Mouse (Mus musculus) midbrain, embryonic 16.5 days (tissue): ENCODE data around the gene Ypel2. TPM values are rescaled to one million over a fixed set of nuclear protein-coding genes. Genes with fewer than 3 reads are reported as not detected.

Experiments
- ATAC-seq: fragments of 200-750 bp; cut with Nextera tagmentation; 2 replicates; pipeline ENCODE4 v1.8.0; 2017; ENCODE audit warnings: moderate TSS enrichment
- H3K27ac ChIP-seq: fragments of 300-500 bp; sonication (generic); 2 replicates; pipeline ENCODE4 v1.5.1; 2014; ENCODE audit warnings: mild to moderate bottlenecking, low read length, mixed read lengths
- H3K27me3 ChIP-seq: fragments of 300-500 bp; sonication (generic); 2 replicates; pipeline ENCODE4 v1.6.1; 2014; ENCODE audit warnings: low read depth, low read length, mixed read lengths; ENCODE audit not compliant: control insufficient read depth, insufficient read depth
- H3K36me3 ChIP-seq: fragments of 300-500 bp; sonication (generic); 2 replicates; pipeline ENCODE4 v1.6.1; 2014; ENCODE audit warnings: mild to moderate bottlenecking, low read length, moderate library complexity, mixed read lengths; ENCODE audit not compliant: control insufficient read depth, insufficient read depth
- H3K4me1 ChIP-seq: fragments of 300-500 bp; sonication (generic); 2 replicates; pipeline ENCODE4 v1.6.1; 2014; ENCODE audit warnings: mild to moderate bottlenecking, low read length, mixed read lengths; ENCODE audit not compliant: control insufficient read depth, insufficient read depth
- H3K4me2 ChIP-seq: fragments of 300-500 bp; sonication (generic); 2 replicates; pipeline ENCODE4 v1.6.1; 2014; ENCODE audit warnings: mild to moderate bottlenecking, low read length, mixed read lengths
- H3K4me3 ChIP-seq: fragments of 300-500 bp; sonication (generic); 2 replicates; pipeline ENCODE4 v1.5.1; 2014; ENCODE audit warnings: low read depth, mild to moderate bottlenecking, low read length, moderate library complexity, mixed read lengths
- H3K9ac ChIP-seq: fragments of 300-500 bp; sonication (generic); 2 replicates; pipeline ENCODE4 v1.6.1; 2014; ENCODE audit warnings: low read depth, low read length, mixed read lengths
- H3K9me3 ChIP-seq: fragments of 300-500 bp; sonication (generic); replicated peaks from 2 replicates; pipeline ENCODE4 v1.6.1; 2014; ENCODE audit warnings: mild to moderate bottlenecking, low read length, mixed read lengths; ENCODE audit not compliant: control insufficient read depth, poor library complexity, severe bottlenecking
- WGBS: fragments of 180-500 bp; shearing (Covaris S2); extraction: QIAGEN DNeasy Blood & Tissue Kit; methylation state at CpG from one replicate; pipeline ENCODE4 v1.1.7; 2014; 5-methylcytosine and 5-hydroxymethylcytosine counted together
- polyA plus RNA-seq: library from polyadenylated mRNA; unstranded; fragments of >200 nt; fragmentation: Nextera tagmentation; extraction: Ambion mirVana; gene quantifications from 2 replicates; pipeline ENCODE4 v1.2.1, GENCODE M21; 2015

Ypel2 gene
- polyA plus RNA-seq, 1 experiment from 2014 or later: 6.5 TPM

GRCm38 (mm10) chr11:86990309-86990708 is 3.2 kb downstream of the Ypel2 start:
- peak overlapping the region; percentile 40 for H3K4me2 ChIP-seq
- H3K36me3 ChIP-seq: no peaks in the 10 kb centered on the region
- H3K9ac ChIP-seq: peak overlapping the region; percentile 1; the same call in 1 of the 2 replicates
- peaks cover 36% of the 10 kb centered on the region for H3K4me1 ChIP-seq
- H3K4me3 ChIP-seq: peak overlapping the region; percentile 0; the same call in 1 of the 2 replicates
- no peak for ATAC-seq
- H3K27me3 ChIP-seq: no peaks in the 10 kb centered on the region
- H3K9me3 ChIP-seq: no peaks in the 10 kb centered on the region
- 9% methylated on average over 3 of the region's 3 CpGs for WGBS
- peak overlapping the region; percentile 38 for H3K27ac ChIP-seq

GRCm38 (mm10) chr11:86984990-86985389 is 8.5 kb downstream of the Ypel2 start:
- ATAC-seq: no peak
- 74% methylated on average over 3 of the region's 3 CpGs for WGBS

GRCm38 (mm10) chr11:86983056-86983455 is 10.5 kb downstream of the Ypel2 start:
- no peak for ATAC-seq
- WGBS: 24% methylated on average over 6 of the region's 6 CpGs

More at GRCm38 (mm10) chr11:86984990-86985389, 8.5 kb downstream of the Ypel2 start:
- Histone ChIP-seq H3K4me3 (no peak overlapping the region), H3K9me3 (no peaks in the 10 kb centered on the region), H3K4me2 (no peak overlapping the region), H3K27me3 (no peaks in the 10 kb centered on the region), H3K27ac (no peak overlapping the region), H3K9ac (no peak overlapping the region), H3K4me1 (peaks cover 8% of the 10 kb centered on the region), H3K36me3 (no peaks in the 10 kb centered on the region)

GRCm38 (mm10) chr11:86981229-86981791 is 12.2 kb downstream of the Ypel2 start:
- Histone ChIP-seq H3K9me3 (no peaks in the 10 kb centered on the region), H3K27me3 (no peaks in the 10 kb centered on the region), H3K4me1 (no peaks in the 10 kb centered on the region), H3K9ac (no peak overlapping the region), H3K4me3 (no peak overlapping the region), H3K27ac (no peak overlapping the region), H3K4me2 (no peak overlapping the region), H3K36me3 (no peaks in the 10 kb centered on the region)
- ATAC-seq: no peak
- WGBS: 70% methylated on average over 5 of the region's 5 CpGs

More at GRCm38 (mm10) chr11:86983056-86983455, 10.5 kb downstream of the Ypel2 start:
- no peak overlapping the region for H3K9ac ChIP-seq
- no peak overlapping the region for H3K4me3 ChIP-seq
- no peaks in the 10 kb centered on the region for H3K9me3 ChIP-seq
- peaks cover 2% of the 10 kb centered on the region for H3K4me1 ChIP-seq
- no peaks in the 10 kb centered on the region for H3K27me3 ChIP-seq
- no peaks in the 10 kb centered on the region for H3K36me3 ChIP-seq
- H3K4me2 ChIP-seq: no peak overlapping the region
- no peak overlapping the region for H3K27ac ChIP-seq

GRCm38 (mm10) chr11:86980526-86980925 is 13.0 kb downstream of the Ypel2 start:
- Histone ChIP-seq H3K9me3 (no peaks in the 10 kb centered on the region), H3K9ac (no peak overlapping the region), H3K4me2 (no peak overlapping the region), H3K4me3 (no peak overlapping the region), H3K4me1 (no peaks in the 10 kb centered on the region), H3K27ac (no peak overlapping the region), H3K36me3 (no peaks in the 10 kb centered on the region), H3K27me3 (no peaks in the 10 kb centered on the region)
- 91% methylated on average over 6 of the region's 6 CpGs for WGBS
- ATAC-seq: no peak

- Histone ChIP-seq H3K9me3 (no peaks in the 10 kb centered on the region), H3K4me3 (no peak overlapping the region), H3K4me1 (no peaks in the 10 kb centered on the region; the same call in 1 of the 2 replicates), H3K36me3 (no peaks in the 10 kb centered on the region), H3K9ac (no peak overlapping the region), H3K4me2 (no peak overlapping the region), H3K27me3 (no peaks in the 10 kb centered on the region), H3K27ac (no peak overlapping the region)
- no peak for ATAC-seq
- WGBS: 97% methylated on average over 7 of the region's 7 CpGs
These were observed 13.7 kb downstream of the Ypel2 start for GRCm38 (mm10) chr11:86979799-86980198.

- WGBS: 91% methylated on average over 5 of the region's 5 CpGs
- no peak overlapping the region for H3K4me3 ChIP-seq
- no peak for ATAC-seq
- H3K4me2 ChIP-seq: no peak overlapping the region
- H3K4me1 ChIP-seq: peaks cover 14% of the 10 kb centered on the region
- no peaks in the 10 kb centered on the region for H3K36me3 ChIP-seq
- no peak overlapping the region for H3K27ac ChIP-seq
- no peak overlapping the region for H3K9ac ChIP-seq
- no peaks in the 10 kb centered on the region for H3K9me3 ChIP-seq
- no peaks in the 10 kb centered on the region for H3K27me3 ChIP-seq
These were observed 16.3 kb downstream of the Ypel2 start for GRCm38 (mm10) chr11:86977242-86977641.

- 63% methylated on average over 3 of the region's 3 CpGs for WGBS
- no peak for ATAC-seq
- peaks cover 14% of the 10 kb centered on the region for H3K4me1 ChIP-seq
- H3K9me3 ChIP-seq: no peaks in the 10 kb centered on the region
- H3K9ac ChIP-seq: no peak overlapping the region
- H3K27ac ChIP-seq: no peak overlapping the region
- no peak overlapping the region for H3K4me3 ChIP-seq
- no peaks in the 10 kb centered on the region for H3K27me3 ChIP-seq
- H3K4me2 ChIP-seq: no peak overlapping the region
- H3K36me3 ChIP-seq: no peaks in the 10 kb centered on the region
These were observed 19.1 kb downstream of the Ypel2 start for GRCm38 (mm10) chr11:86974401-86974800.

- Histone ChIP-seq H3K4me1 (peaks cover 16% of the 10 kb centered on the region), H3K27ac (0 out of 2 replicates have a peak overlapping the region, but pooled peaks have one; percentile 35)
- 55% methylated on average over 5 of the region's 5 CpGs for WGBS
These were observed 20.3 kb downstream of the Ypel2 start for GRCm38 (mm10) chr11:86973255-86973654.

More at GRCm38 (mm10) chr11:86973255-86973654, 20.3 kb downstream of the Ypel2 start:
- Histone ChIP-seq H3K4me3 (no peak overlapping the region), H3K27me3 (no peaks in the 10 kb centered on the region), H3K9ac (no peak overlapping the region), H3K9me3 (no peaks in the 10 kb centered on the region), H3K4me2 (peak overlapping the region; percentile 14; the same call in 1 of the 2 replicates), H3K36me3 (no peaks in the 10 kb centered on the region)
- no peak for ATAC-seq
